Mouse (Mus musculus) embryonic facial prominence, embryonic 11.5 days (tissue): ENCODE data around the gene Akr1cl. TPM values are rescaled to one million over a fixed set of nuclear protein-coding genes. Genes with fewer than 3 reads are reported as not detected.

Experiments
- ATAC-seq: fragments of 200-750 bp; cut with Nextera tagmentation; replicated peaks from 2 replicates; pipeline ENCODE4 v1.8.0; 2017; ENCODE audit warnings: low read depth; ENCODE audit not compliant: insufficient number of reproducible peaks, low FRiP score, low TSS enrichment
- DNase-seq: peaks from one replicate; pipeline ENCODE4 v3.0.0-alpha.2; 2015; ENCODE audit warnings: low spot score
- H3K27ac ChIP-seq: fragments of 300-500 bp; sonication (generic); replicated peaks from 2 replicates; pipeline ENCODE4 v1.5.1; 2014; ENCODE audit warnings: mild to moderate bottlenecking, low read depth, low read length, control low read depth
- H3K27me3 ChIP-seq: fragments of 300-500 bp; sonication (generic); 2 replicates; pipeline ENCODE4 v1.6.1; 2014; ENCODE audit warnings: mild to moderate bottlenecking, low read length, moderate library complexity, mixed read lengths; ENCODE audit not compliant: control insufficient read depth, insufficient read depth
- H3K36me3 ChIP-seq: fragments of 300-500 bp; sonication (generic); replicated peaks from 2 replicates; pipeline ENCODE4 v1.6.1; 2014; ENCODE audit warnings: low read depth, mild to moderate bottlenecking, low read length, moderate library complexity, mixed read lengths; ENCODE audit not compliant: control insufficient read depth, insufficient read depth
- H3K4me1 ChIP-seq: fragments of 300-500 bp; sonication (generic); 2 replicates; pipeline ENCODE4 v1.6.1; 2014; ENCODE audit warnings: low read length, mixed read lengths; ENCODE audit not compliant: control insufficient read depth, insufficient read depth
- H3K4me2 ChIP-seq: fragments of 300-500 bp; sonication (generic); 2 replicates; pipeline ENCODE4 v1.6.1; 2014; ENCODE audit warnings: low read depth, mild to moderate bottlenecking, control low read depth, low read length, moderate library complexity
- H3K4me3 ChIP-seq: fragments of 300-500 bp; sonication (generic); 2 replicates; pipeline ENCODE4 v1.5.1; 2014; ENCODE audit warnings: low read depth, low read length, control low read depth
- H3K9ac ChIP-seq: fragments of 300-500 bp; sonication (generic); replicated peaks from 2 replicates; pipeline ENCODE4 v1.6.1; 2014; ENCODE audit warnings: mild to moderate bottlenecking, control low read depth, low read length
- H3K9me3 ChIP-seq: fragments of 300-500 bp; sonication (generic); replicated peaks from 2 replicates; pipeline ENCODE4 v1.6.1; 2016; ENCODE audit warnings: mild to moderate bottlenecking, low read length, inconsistent platforms, mixed read lengths; ENCODE audit not compliant: control insufficient read depth
- WGBS: fragments of 180-500 bp; shearing (Covaris S2); extraction: QIAGEN DNeasy Blood & Tissue Kit; methylation state at CpG from one replicate; pipeline ENCODE4 v1.1.7; 2014; 5-methylcytosine and 5-hydroxymethylcytosine counted together
- polyA plus RNA-seq: library from polyadenylated mRNA; unstranded; fragments of >200 nt; fragmentation: Nextera tagmentation; extraction: Ambion mirVana; gene quantifications from 2 replicates; pipeline ENCODE4 v1.2.1, GENCODE M21; 2014

Akr1cl gene
- 0.18 and 1.0 TPM in 2 replicates for polyA plus RNA-seq

DNA sequence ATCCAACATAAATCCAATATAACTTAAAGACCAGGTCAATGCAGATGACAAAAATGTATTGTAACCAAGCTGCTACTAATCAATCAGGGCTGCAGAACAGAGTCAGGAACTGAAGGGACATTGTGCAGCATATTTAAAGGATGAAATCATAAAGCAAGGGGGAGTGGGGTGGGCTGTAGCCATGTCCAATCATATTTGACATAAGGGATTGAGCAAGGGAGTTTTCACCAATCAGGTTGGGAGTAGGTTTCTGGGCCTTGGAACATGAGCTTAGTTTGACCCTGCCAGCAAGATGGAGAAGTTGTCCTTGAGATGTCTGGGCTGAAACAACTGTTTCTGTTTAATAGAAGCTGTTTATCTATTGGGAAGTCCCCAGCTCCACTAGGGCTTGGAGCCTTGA, at the start of gene Akr1cl:
Gene Akr1cl (minus strand): TSS at position 119 of the 400 bp plus-strand sequence.
- DNase-seq, result no peak
- Histone ChIP-seq H3K27me3 (no peaks in the 10 kb centered on the region), H3K36me3 (no peaks in the 10 kb centered on the region), H3K9ac (no peak within 1 kb of the TSS), H3K4me2 (no peak within 1 kb of the TSS), H3K4me1 (no peaks in the 10 kb centered on the region), H3K9me3 (no peaks in the 10 kb centered on the region), H3K4me3 (no peak within 1 kb of the TSS), H3K27ac (no peak within 1 kb of the TSS)
- no peak for ATAC-seq

DNA sequence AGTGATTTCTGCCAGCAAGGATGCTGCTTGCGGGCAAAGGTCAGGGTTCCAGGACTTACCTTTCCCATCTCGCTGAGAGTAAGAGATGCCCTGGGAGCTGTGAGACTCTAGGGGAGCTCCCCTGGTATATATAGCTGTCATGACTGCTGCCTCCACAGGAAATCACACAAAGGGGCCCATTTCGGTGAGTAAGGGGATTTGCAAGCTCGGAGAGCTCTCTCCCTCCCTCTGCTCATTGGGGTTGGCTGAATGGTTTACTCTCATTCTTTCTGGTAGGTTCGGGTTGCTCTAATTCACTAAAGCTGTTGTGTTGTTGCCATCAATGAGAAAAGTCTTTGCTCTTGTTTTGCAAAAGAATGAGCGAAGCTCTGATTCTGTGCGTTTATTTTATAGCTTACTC, 49.6 kb upstream of the Akr1cl start, which contains the start of gene Crygb:
Gene Crygb (minus strand): TSS at position 101 of the 400 bp plus-strand sequence.
- no peak within 1 kb of the TSS for H3K27ac ChIP-seq
- H3K4me3 ChIP-seq, result no peak within 1 kb of the TSS
- WGBS, result 25% methylated on average over 7 of the region's 7 CpGs
- H3K4me2 ChIP-seq, result no peak within 1 kb of the TSS
- H3K36me3 ChIP-seq, result no peaks in the 10 kb centered on the region
- no peaks in the 10 kb centered on the region for H3K9me3 ChIP-seq
- no peak within 1 kb of the TSS for H3K9ac ChIP-seq
- no peaks in the 10 kb centered on the region for H3K4me1 ChIP-seq
- ATAC-seq (no peak), DNase-seq (peak; percentile 24)
- no peaks in the 10 kb centered on the region for H3K27me3 ChIP-seq

DNA sequence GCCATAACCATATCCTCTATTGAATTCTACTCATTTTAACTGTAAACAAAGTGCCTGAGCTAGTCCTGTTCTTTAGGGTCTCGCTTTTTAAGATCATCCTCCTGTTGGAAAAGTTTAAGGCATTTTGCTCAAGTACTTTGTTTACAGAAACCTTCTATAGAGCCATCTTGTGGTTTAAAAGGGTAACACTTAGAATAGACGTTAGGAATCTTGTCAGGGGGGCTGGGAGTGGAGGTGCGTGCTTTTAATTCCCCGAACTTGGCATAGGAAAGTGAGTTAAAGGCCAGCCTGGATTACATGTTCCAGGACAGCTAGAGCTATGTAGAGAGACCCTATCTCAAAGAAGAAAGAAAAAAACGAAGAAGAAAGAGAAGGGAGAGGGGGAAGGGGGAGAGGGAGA, 43.0 kb upstream of the Akr1cl start:
- H3K9ac ChIP-seq, result no peak overlapping the region
- no peaks in the 10 kb centered on the region for H3K27me3 ChIP-seq
- no peak overlapping the region for H3K4me2 ChIP-seq
- no peak overlapping the region for H3K27ac ChIP-seq
- ATAC-seq, result no peak
- H3K36me3 ChIP-seq, result no peaks in the 10 kb centered on the region
- H3K9me3 ChIP-seq, result no peaks in the 10 kb centered on the region
- DNase-seq, result peak; percentile 26
- no peaks in the 10 kb centered on the region for H3K4me1 ChIP-seq
- 15% methylated on average over 5 of the region's 5 CpGs for WGBS
- no peak overlapping the region for H3K4me3 ChIP-seq

DNA sequence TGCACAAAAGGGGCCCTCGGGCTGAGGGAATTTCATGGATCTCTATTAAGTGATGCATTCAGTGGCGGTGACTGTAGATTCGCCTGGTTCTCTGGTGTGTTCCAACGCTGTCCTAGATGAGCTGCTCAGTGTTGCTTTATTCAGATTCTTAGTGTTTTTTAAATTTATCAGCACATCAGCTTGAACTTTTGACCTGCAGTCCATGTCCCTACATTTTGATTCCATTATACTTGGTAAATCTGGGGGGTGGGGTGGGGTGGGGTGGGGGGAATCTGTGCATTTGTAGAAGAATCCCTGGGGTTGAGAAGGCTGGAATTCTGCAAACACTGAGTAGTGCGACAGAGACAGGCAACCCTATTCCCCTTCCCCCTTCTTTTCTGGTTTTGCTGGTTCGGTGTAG, 41.0 kb upstream of the Akr1cl start, which contains the start of gene Crygc:
Gene Crygc (minus strand): TSS at position 101 of the 400 bp plus-strand sequence.
- H3K4me2 ChIP-seq, result no peak within 1 kb of the TSS
- no peaks in the 10 kb centered on the region for H3K9me3 ChIP-seq
- H3K27me3 ChIP-seq, result no peaks in the 10 kb centered on the region
- H3K4me3 ChIP-seq, result no peak within 1 kb of the TSS
- no peak for DNase-seq
- no peaks in the 10 kb centered on the region for H3K4me1 ChIP-seq
- H3K9ac ChIP-seq, result no peak within 1 kb of the TSS
- 56% methylated on average over 6 of the region's 6 CpGs for WGBS
- no peaks in the 10 kb centered on the region for H3K36me3 ChIP-seq
- no peak within 1 kb of the TSS for H3K27ac ChIP-seq
- ATAC-seq, result no peak

DNA sequence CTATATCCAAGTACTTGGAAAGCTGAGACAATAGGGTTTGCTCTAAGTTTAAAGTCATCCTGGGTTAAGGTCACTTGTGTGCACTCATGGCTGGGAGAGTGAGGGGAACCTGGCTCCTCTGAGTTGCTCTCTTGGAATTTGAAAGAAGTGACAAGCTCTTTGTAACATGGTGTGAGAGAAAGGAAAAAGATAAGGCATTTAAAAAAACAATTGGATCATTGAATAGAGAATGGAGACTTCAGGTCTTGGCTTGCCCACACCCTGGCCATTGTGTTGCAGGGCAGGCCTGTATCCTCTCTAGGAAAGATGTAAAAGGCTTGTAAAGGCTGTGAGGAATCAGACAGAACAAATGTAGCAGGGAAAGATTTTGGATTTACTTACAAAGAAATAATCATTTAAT, 35.3 kb upstream of the Akr1cl start:
- no peaks in the 10 kb centered on the region for H3K4me1 ChIP-seq
- H3K4me3 ChIP-seq, result no peak overlapping the region
- H3K27ac ChIP-seq, result no peak overlapping the region
- DNase-seq, result no peak
- ATAC-seq, result no peak
- no peaks in the 10 kb centered on the region for H3K27me3 ChIP-seq
- H3K9ac ChIP-seq, result no peak overlapping the region
- H3K36me3 ChIP-seq, result no peaks in the 10 kb centered on the region
- H3K4me2 ChIP-seq, result no peak overlapping the region
- no peaks in the 10 kb centered on the region for H3K9me3 ChIP-seq

DNA sequence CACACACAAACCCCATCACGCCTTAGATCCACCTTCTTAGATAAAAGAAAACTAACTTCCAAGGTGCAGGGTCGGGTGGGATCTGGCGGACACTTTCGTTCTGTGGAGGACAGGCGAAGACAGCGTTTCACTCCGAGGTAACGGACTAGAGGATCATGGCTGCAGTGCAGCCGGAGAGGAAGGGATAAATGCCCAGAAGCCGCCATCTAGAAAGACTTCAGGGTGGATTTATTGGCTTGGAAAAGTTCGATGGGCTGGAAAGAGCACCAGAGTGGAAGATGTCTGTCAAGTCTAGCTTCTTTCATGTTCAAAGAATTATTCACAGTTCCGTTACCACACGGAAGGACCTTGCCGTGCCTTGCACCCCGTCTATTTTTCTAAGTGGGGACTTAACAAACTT, 31.6 kb upstream of the Akr1cl start:
- H3K4me2 ChIP-seq, result no peak overlapping the region
- no peak overlapping the region for H3K27ac ChIP-seq
- no peaks in the 10 kb centered on the region for H3K9me3 ChIP-seq
- no peak overlapping the region for H3K9ac ChIP-seq
- DNase-seq (no peak), ATAC-seq (no peak)
- no peak overlapping the region for H3K4me3 ChIP-seq
- H3K4me1 ChIP-seq, result no peaks in the 10 kb centered on the region
- H3K27me3 ChIP-seq, result no peaks in the 10 kb centered on the region
- no peaks in the 10 kb centered on the region for H3K36me3 ChIP-seq
- 88% methylated on average over 15 of the region's 15 CpGs for WGBS

DNA sequence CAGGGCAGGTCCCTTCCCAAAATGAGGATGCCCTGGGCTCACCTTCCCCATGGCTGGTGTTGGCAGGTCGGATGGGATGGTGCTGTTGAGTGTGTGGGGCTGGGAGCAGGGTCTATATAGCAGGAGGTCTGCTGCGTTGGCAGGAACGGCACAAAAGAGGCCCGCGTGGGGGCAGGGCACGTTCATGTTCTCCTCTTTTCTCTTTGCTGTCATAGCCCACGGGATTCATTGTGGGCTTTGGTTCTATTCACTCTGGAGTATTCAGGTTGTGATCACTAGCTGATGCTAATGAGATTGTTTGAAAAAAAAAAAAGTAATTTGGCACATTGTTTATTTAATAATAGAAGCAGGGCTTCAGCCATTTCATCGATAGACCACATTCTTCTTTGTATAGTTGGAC, 30.8 kb upstream of the Akr1cl start, which contains the start of gene Crygd:
Gene Crygd (minus strand): TSS at position 101 of the 400 bp plus-strand sequence.
- Histone ChIP-seq H3K27ac (no peak within 1 kb of the TSS), H3K4me2 (no peak within 1 kb of the TSS), H3K4me3 (no peak within 1 kb of the TSS), H3K4me1 (no peaks in the 10 kb centered on the region), H3K9ac (no peak within 1 kb of the TSS), H3K36me3 (no peaks in the 10 kb centered on the region), H3K27me3 (no peaks in the 10 kb centered on the region), H3K9me3 (no peaks in the 10 kb centered on the region)
- WGBS, result 80% methylated on average over 8 of the region's 8 CpGs
- no peak for DNase-seq
- ATAC-seq, result no peak; the same call in 1 of the 2 replicates

DNA sequence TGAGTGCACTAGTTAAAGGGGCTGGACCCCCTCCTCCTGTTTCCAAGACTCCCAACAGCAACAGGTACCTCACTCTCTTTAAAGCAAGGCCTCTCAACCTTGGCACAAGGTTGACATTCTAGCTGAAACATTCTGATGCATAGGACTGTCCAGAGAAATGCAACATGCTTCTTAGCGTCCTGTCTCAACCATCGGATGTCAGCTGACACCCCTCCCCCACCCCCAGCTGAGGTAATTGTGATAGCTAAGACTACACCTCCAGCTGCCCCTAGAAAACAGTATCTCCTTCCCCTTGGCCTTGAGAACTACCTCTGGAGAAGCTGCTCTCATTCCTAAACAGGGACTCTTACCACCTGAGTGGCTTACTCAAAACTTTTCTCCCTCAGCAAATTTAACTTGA, 19.6 kb upstream of the Akr1cl start:
- Histone ChIP-seq H3K9me3 (no peaks in the 10 kb centered on the region), H3K4me2 (no peak overlapping the region), H3K27me3 (no peaks in the 10 kb centered on the region), H3K4me3 (no peak overlapping the region), H3K4me1 (no peaks in the 10 kb centered on the region), H3K36me3 (no peaks in the 10 kb centered on the region), H3K27ac (no peak overlapping the region), H3K9ac (no peak overlapping the region)
- 26% methylated on average over 2 of the region's 2 CpGs for WGBS
- no peak for ATAC-seq
- no peak for DNase-seq
